Mouse (Mus musculus) myocyte (in vitro differentiated cells): ENCODE measurements around the gene Diaph3. TPM values are rescaled to one million over a fixed set of nuclear protein-coding genes. Genes with fewer than 3 reads are reported as not detected.

Experiments used
- H3K27me3 ChIP-seq: one replicate; pipeline ENCODE4 v1.6.1; 2011; ENCODE audit not compliant: control insufficient read depth, insufficient read depth, insufficient read length
- H3K36me3 ChIP-seq: one replicate; pipeline ENCODE4 v1.6.1; 2011; ENCODE audit not compliant: control insufficient read depth, insufficient read depth
- H3K4me2 ChIP-seq: one replicate; pipeline ENCODE4 v1.6.1; 2011; ENCODE audit warnings: low read depth, control low read depth
- H3K4me3 ChIP-seq: one replicate; pipeline ENCODE4 v1.5.1; 2011; ENCODE audit warnings: mild to moderate bottlenecking, control low read depth, moderate library complexity
- H3K79me2 ChIP-seq: one replicate; pipeline ENCODE4 v1.6.1; 2011; ENCODE audit not compliant: control insufficient read depth, insufficient read depth
- H3ac ChIP-seq: one replicate; pipeline ENCODE4 v1.6.1; 2011; ENCODE audit not compliant: control insufficient read depth, insufficient read length
- CEBPB ChIP-seq: IDR thresholded peaks from 2 replicates; pipeline ENCODE4 v1.6.1; 2011; ENCODE audit warnings: mild to moderate bottlenecking, moderate library complexity; ENCODE audit not compliant: poor library complexity, insufficient read depth, severe bottlenecking
- E2F4 ChIP-seq: IDR thresholded peaks from one replicate; pipeline ENCODE4 v1.6.1; 2011; ENCODE audit warnings: mild to moderate bottlenecking, control low read depth, moderate library complexity; ENCODE audit not compliant: insufficient read depth
- MAX ChIP-seq: IDR thresholded peaks from one replicate; pipeline ENCODE4 v1.6.1; 2011; ENCODE audit warnings: low read depth, mild to moderate bottlenecking, control low read depth
- MYOD1 ChIP-seq, 3 experiments: IDR thresholded peaks; one replicate each; pipeline ENCODE4 v1.6.1; 2011; ENCODE audit warnings: control low read depth in 2 of 3, low read depth in 2 of 3, mild to moderate bottlenecking in 2 of 3, moderate library complexity in 1 of 3; ENCODE audit not compliant: insufficient read length in 2 of 3, control insufficient read depth in 1 of 3
- MYOG ChIP-seq, 3 experiments: IDR thresholded peaks; one replicate each; pipeline ENCODE4 v1.6.1; 2011; ENCODE audit warnings: control low read depth in 2 of 3, low read depth in 2 of 3, mild to moderate bottlenecking in 2 of 3; ENCODE audit not compliant: insufficient read length in 2 of 3, control insufficient read depth in 1 of 3, insufficient read depth in 1 of 3
- POLR2A ChIP-seq: IDR thresholded peaks from one replicate; pipeline ENCODE4 v1.6.1; 2011; ENCODE audit warnings: low read depth, mild to moderate bottlenecking, control low read depth, moderate library complexity; ENCODE audit not compliant: insufficient read length
- POLR2AphosphoS2 ChIP-seq: IDR thresholded peaks from one replicate; pipeline ENCODE4 v1.6.1; 2011; ENCODE audit warnings: low read depth, control low read depth; ENCODE audit not compliant: insufficient read length
- REST ChIP-seq: IDR thresholded peaks from one replicate; pipeline ENCODE4 v1.6.1; 2011; ENCODE audit warnings: mild to moderate bottlenecking, control low read depth, moderate library complexity; ENCODE audit not compliant: insufficient read depth, insufficient read length
- SRF ChIP-seq: IDR thresholded peaks from one replicate; pipeline ENCODE4 v1.6.1; 2011; ENCODE audit warnings: low read depth; ENCODE audit not compliant: control insufficient read depth, insufficient read length
- TCF12 ChIP-seq: IDR thresholded peaks from one replicate; pipeline ENCODE4 v1.6.1; 2011; ENCODE audit warnings: mild to moderate bottlenecking, control low read depth; ENCODE audit not compliant: poor library complexity, insufficient read depth, severe bottlenecking
- TCF3 ChIP-seq: IDR thresholded peaks from one replicate; pipeline ENCODE4 v1.6.1; 2011; ENCODE audit warnings: low read depth, control low read depth; ENCODE audit not compliant: insufficient read length
- USF1 ChIP-seq: IDR thresholded peaks from one replicate; pipeline ENCODE4 v1.6.1; 2011; ENCODE audit warnings: low read depth, mild to moderate bottlenecking, control low read depth, moderate library complexity
- polyA plus RNA-seq: library from polyadenylated mRNA; unstranded; fragments of >200 nt; fragmentation: generic; extraction: Trizol; gene quantifications from one replicate; pipeline ENCODE4 v1.2.1, GENCODE M21; 2012; ENCODE audit warnings: missing spikeins

The Diaph3 gene
- polyA plus RNA-seq, 1 experiment: 5.7 TPM

- no peak overlapping the region for H3K4me2 ChIP-seq
- H3K27me3 ChIP-seq: no peaks in the 10 kb centered on the region
- no peak overlapping the region for H3ac ChIP-seq
- no peak overlapping the region for H3K4me3 ChIP-seq
- no peak for TF ChIP-seq POLR2AphosphoS2
- no peak for TF ChIP-seq REST
- no peak for TF ChIP-seq TCF3
- TF ChIP-seq MYOG (IDR thresholded peaks at IDR 0.05; ENCODE audit: control insufficient read depth in 1 of 3, insufficient read depth in 1 of 3, insufficient read length in 2 of 3, low read depth in 2 of 3): no peak
- TF ChIP-seq POLR2A: no peak
- TF ChIP-seq CEBPB: no peak
- TF ChIP-seq MYOD1 (IDR thresholded peaks at IDR 0.05; ENCODE audit: control insufficient read depth in 1 of 3, insufficient read length in 2 of 3, low read depth in 2 of 3): no peak
- no peak for TF ChIP-seq USF1
- TF ChIP-seq E2F4: no peak
- no peak for TF ChIP-seq TCF12
- no peaks in the 10 kb centered on the region for H3K36me3 ChIP-seq
- H3K79me2 ChIP-seq: no peaks in the 10 kb centered on the region
Observed at GRCm38 (mm10) chr14:86741855-86742531, 399.0 kb downstream of the Diaph3 start.

GRCm38 (mm10) chr14:86738916-86739315 lies 402.1 kb downstream of the Diaph3 start:
- Histone ChIP-seq H3K79me2 (no peaks in the 10 kb centered on the region), H3K4me2 (no peak overlapping the region), H3ac (no peak overlapping the region), H3K4me3 (no peak overlapping the region), H3K27me3 (no peaks in the 10 kb centered on the region), H3K36me3 (no peaks in the 10 kb centered on the region)
- TF ChIP-seq E2F4 (no peak), REST (no peak), USF1 (no peak), POLR2AphosphoS2 (no peak), MYOD1 (IDR thresholded peaks at IDR 0.05; ENCODE audit: control insufficient read depth in 1 of 3, insufficient read length in 2 of 3, low read depth in 2 of 3) (no peak), SRF (no peak), TCF3 (no peak)

- H3ac ChIP-seq: no peak overlapping the region
- TF ChIP-seq TCF3 (no peak), TCF12 (no peak), MYOG (IDR thresholded peaks at IDR 0.05; ENCODE audit: control insufficient read depth in 1 of 3, insufficient read depth in 1 of 3, insufficient read length in 2 of 3, low read depth in 2 of 3) (no peak), SRF (no peak), MYOD1 (IDR thresholded peaks at IDR 0.05; ENCODE audit: control insufficient read depth in 1 of 3, insufficient read length in 2 of 3, low read depth in 2 of 3) (no peak), REST (no peak), CEBPB (no peak), E2F4 (no peak), MAX (no peak), USF1 (no peak), POLR2A (no peak), POLR2AphosphoS2 (no peak)
- no peaks in the 10 kb centered on the region for H3K27me3 ChIP-seq
- no peaks in the 10 kb centered on the region for H3K79me2 ChIP-seq
- H3K36me3 ChIP-seq: no peaks in the 10 kb centered on the region
- no peak overlapping the region for H3K4me3 ChIP-seq
- no peak overlapping the region for H3K4me2 ChIP-seq
Observed at GRCm38 (mm10) chr14:86736646-86737045, 404.4 kb downstream of the Diaph3 start.

GRCm38 (mm10) chr14:86731300-86731699 lies 409.7 kb downstream of the Diaph3 start:
- no peaks in the 10 kb centered on the region for H3K36me3 ChIP-seq
- no peak overlapping the region for H3ac ChIP-seq
- no peak overlapping the region for H3K4me2 ChIP-seq

GRCm38 (mm10) chr14:86729617-86730098 lies 411.4 kb downstream of the Diaph3 start:
- Histone ChIP-seq H3K36me3 (no peaks in the 10 kb centered on the region), H3ac (no peak overlapping the region), H3K4me2 (no peak overlapping the region), H3K27me3 (no peaks in the 10 kb centered on the region), H3K4me3 (no peak overlapping the region), H3K79me2 (no peaks in the 10 kb centered on the region)
- TF ChIP-seq SRF (no peak), CEBPB (no peak), TCF3 (no peak), POLR2AphosphoS2 (no peak), USF1 (no peak), POLR2A (no peak), REST (no peak), TCF12 (no peak), MAX (no peak), E2F4 (no peak), MYOD1 (IDR thresholded peaks at IDR 0.05; ENCODE audit: control insufficient read depth in 1 of 3, insufficient read length in 2 of 3, low read depth in 2 of 3) (no peak), MYOG (IDR thresholded peaks at IDR 0.05; ENCODE audit: control insufficient read depth in 1 of 3, insufficient read depth in 1 of 3, insufficient read length in 2 of 3, low read depth in 2 of 3) (no peak)

More at GRCm38 (mm10) chr14:86731300-86731699, 409.7 kb downstream of the Diaph3 start:
- no peaks in the 10 kb centered on the region for H3K27me3 ChIP-seq
- no peak overlapping the region for H3K4me3 ChIP-seq
- TF ChIP-seq REST: no peak
- no peak for TF ChIP-seq CEBPB
- no peak for TF ChIP-seq USF1
- TF ChIP-seq POLR2AphosphoS2: no peak
- no peak for TF ChIP-seq TCF3
- TF ChIP-seq POLR2A: no peak
- TF ChIP-seq SRF: no peak
- no peak for TF ChIP-seq MAX
- H3K79me2 ChIP-seq: no peaks in the 10 kb centered on the region
